Mouse (Mus musculus) 3134 (cell line): Measurements from ENCODE around the gene Gsdme.

Experiments
- DNase-seq: peaks from one replicate; pipeline ENCODE4 v3.0.0-alpha.2; 2011; ENCODE audit warnings: low spot score; ENCODE audit not compliant: insufficient read length; ENCODE audit errors: extremely low read depth

Gsdme gene

DNA sequence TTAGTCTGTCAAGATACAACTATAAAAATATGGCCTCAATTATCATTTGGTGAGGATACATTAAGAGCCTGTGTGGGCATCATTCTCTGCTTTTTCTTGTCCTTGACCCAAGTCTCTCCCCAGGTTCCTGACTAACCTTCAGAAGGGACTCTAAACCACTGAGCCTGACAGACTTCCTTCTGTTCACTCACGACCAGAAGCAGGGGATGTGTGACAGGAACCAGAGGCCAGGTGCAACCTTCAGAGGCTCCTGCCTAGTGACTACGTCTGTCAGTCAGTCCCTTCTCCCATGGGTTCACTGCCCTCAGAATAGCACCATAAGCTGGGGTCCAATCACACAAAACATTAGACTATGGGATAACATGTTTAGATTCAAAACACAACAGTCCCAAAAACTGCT is 16.3 kb downstream of the Gsdme start:
- no peak for DNase-seq

DNA sequence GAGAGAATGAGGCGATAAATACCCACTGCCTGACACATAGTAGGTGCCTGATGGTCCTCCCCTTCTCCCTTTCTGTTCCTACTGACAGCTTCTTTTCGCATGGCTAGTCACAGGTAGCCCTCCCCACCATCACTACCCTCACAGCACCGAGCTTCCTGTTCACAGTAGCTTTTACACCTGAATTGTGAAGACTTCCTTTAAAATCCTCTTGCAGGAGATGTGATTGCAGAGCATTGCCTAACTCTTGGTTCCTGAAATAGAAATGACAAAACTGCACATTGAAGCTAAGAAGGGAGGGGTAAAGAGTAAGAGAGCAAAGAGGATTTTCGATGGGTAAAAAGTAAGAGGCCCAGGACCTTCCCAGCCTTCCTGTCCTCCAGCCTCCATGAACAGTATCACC is 18.7 kb downstream of the Gsdme start:
- DNase-seq: no peak

- DNase-seq: no peak
These were observed 19.5 kb downstream of the Gsdme start for GRCm38 (mm10) chr6:50244126-50244525.

- DNase-seq: no peak
These were observed 23.2 kb downstream of the Gsdme start for GRCm38 (mm10) chr6:50240437-50240836.

DNA sequence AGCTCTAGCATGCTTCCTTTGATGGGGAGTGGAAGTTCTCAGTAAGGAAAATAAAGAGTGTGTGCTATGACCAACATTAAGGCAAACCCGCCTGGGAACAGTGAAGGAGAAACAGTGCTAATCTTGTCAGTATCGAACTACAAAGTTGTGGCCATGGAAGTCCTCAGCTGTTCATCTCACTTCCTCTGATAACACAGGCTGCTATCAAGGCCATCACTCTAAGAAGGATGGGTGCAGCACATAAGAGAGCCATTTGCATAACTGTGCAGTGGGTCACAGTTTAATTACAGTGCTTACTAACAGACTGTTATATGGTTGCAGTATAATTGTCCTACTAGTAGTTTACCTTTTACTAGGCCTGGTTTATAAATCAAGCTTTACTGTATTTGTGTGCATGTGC is 23.8 kb downstream of the Gsdme start:
- DNase-seq: no peak

DNA sequence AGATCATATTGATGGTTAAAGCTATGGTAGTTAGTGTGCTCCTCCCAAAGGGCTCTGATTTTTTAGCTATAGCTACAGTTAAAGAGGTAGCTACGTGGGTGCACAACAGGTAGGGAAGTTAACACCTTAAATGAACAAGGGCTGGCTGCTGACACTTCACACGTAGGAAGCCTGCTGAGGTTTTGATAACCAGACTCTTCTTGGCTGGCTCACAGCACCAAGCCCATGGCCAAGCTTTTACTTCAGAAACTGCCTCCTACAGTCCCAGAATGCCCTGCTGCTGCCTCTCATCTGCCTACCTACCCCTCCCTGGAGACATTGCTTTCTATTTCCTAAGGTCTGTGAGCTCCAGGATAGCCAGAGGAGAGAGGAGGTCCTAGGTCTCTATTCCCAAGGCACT is 25.7 kb downstream of the Gsdme start:
- no peak for DNase-seq

GRCm38 (mm10) chr6:50232984-50233383 is 30.7 kb downstream of the Gsdme start:
- DNase-seq: no peak

- no peak for DNase-seq
These were observed 32.4 kb downstream of the Gsdme start for GRCm38 (mm10) chr6:50231288-50231687.

GRCm38 (mm10) chr6:50228180-50228579 is 35.5 kb downstream of the Gsdme start:
- DNase-seq: no peak

GRCm38 (mm10) chr6:50225232-50225631 is 38.4 kb downstream of the Gsdme start:
- peak; percentile 47 for DNase-seq

DNA sequence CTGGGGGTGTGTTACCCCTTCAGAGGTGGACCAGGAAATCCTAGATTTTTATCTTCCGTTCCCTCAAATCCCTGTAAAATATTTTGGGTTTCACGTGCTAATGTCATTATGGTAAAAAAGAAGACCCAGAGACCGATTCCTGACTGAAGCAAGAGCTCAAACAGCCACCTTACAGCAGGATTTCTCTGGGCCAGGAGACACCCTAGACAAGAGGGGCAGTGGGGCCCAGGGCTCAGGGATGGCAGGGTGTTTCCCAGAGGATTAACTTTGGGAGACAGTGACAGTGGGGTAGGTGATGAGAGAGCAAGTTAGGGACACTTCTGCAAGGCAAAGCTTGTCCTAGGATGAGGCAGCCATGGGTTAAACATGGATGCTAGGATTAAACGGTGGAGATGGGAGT is 40.1 kb downstream of the Gsdme start:
- no peak for DNase-seq

- DNase-seq: no peak
These were observed 40.7 kb downstream of the Gsdme start for GRCm38 (mm10) chr6:50222986-50223385.

- DNase-seq: no peak
These were observed 41.3 kb downstream of the Gsdme start for GRCm38 (mm10) chr6:50222351-50222750.

DNA sequence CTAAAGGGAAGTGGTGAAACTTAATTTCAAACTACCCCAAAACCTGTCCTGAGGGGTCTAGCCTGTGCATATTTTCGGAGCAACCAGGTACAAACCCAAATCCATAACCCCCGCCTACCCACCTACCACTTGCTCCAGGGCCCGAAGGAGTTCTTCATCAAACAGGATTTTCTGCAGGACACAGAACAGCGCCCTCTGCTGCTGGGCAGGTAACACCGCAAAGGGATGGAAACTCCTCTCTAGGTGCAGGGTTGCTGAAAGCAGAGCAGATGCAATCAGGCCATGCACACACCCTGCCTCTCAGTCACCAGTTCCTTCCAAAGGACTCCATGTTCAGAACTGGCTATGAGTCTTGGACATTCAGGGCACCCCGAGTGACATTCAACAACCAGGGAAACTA is 42.8 kb downstream of the Gsdme start:
- no peak for DNase-seq

DNA sequence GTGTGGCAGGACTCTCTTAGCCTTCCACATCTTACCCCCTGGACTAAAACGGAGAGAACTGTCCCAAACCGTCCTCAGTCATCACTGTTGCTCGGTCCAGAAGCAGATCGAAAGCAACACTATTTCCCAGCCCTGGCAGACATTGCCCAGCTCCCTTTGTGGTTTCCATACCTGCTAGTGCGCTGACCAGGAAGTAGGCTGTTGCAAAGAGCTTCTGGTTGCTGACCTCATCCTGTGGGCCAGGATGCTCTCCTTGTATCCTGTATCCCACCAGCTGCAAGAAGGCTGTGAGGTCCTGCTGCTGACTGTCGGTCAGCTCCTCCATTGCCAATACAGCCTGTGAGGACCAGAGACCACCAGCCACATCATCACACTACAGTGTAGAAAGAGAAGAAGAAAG is 44.6 kb downstream of the Gsdme start:
- DNase-seq: no peak

DNA sequence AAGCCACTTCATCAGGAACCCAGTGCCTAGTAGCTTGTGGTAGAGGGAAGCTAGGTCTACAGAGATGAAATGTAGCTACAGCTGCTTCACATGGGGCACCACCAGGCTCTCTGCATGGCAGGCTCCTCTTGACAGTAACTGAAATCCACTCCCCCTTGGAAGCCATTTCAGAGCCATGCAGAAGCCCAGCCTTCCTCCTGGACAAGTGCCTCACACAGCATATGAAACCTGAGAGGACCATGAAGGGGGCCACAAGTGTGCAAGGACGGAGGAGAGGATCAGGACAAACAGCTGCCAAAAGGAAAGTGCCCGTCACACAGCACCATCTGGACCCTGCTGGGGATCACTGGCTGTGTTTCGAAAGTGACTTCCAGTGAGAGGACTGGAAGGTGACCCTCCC is 45.0 kb downstream of the Gsdme start:
- DNase-seq: no peak

DNA sequence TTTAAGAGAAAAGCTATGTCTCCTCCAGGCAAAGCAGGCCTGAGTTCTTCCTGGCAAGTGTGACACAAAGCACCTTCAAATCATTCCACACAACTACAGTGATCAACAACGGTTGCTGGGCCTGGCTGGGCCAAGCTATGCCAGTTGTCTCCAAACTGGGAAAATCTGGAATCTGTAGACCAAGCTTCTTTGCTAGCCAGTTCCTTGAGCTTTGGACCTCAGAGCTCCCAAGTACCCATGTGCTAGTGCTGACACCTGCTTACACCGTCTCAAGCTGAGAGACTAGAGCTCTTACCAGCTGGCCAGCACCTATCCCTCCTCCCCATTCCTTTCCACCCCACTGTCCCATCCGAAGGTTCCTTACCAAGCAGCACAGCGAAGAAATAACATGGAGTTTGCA is 47.7 kb downstream of the Gsdme start:
- DNase-seq: no peak

DNA sequence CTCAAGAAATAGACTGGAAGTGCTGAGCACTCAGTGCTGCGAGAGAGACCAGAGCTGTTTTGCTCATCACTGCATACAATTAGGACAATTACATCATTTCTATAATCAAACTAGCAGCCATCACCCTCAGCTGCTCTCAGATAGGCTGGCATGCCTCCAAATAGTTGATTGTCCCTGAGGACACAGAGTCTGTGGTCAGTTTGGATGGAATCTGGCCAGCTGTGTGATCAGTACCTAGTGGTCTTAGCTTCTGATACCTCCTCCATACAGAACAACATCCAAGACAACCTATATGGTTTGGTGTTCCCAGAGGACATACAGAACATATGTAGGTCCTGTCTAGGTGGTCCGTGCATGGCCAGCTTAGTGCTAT is 48.3 kb downstream of the Gsdme start:
- no peak for DNase-seq

GRCm38 (mm10) chr6:50214711-50215372 is 48.8 kb downstream of the Gsdme start:
- no peak for DNase-seq

DNA sequence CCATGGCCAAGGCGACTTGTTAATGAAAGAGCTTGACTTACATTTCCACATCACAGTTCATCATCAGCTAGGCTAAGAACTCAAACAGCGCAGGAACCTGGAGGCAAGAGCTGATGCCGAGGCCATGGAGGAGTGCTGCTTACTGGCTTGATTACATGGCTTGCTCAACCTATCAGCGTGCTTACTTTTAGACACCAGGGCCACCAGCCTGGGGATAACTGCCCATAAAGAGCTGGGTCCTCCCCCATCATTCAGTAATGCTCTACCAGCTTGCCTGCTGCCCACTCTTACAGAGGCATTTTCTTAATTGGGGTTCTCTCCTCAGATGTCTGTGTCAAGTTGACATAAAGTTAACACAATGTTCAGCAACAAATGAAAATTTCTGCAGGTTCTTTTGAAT is 58.6 kb downstream of the Gsdme start:
- no peak for DNase-seq

DNA sequence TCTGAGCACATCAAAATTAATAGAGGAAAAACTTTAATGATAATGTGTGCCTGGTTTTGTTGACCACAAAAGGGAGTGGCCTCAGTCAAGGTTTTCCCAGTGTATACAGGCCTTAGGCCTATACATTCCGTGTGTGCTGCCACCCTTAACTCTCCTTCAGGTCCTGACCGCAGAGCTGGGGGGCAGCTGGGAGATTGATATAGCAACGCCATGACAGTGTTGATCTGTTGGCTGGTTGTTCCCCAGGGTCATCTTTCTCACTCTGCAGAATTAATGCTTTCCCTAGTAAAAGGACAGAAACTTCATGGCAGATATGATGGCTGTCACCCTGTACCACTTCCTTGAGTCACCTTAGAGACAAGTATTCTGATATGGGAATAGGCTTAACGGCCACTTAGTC is 59.3 kb downstream of the Gsdme start:
- no peak for DNase-seq

GRCm38 (mm10) chr6:50193851-50194250 is 69.8 kb downstream of the Gsdme start:
- no peak for DNase-seq

- no peak for DNase-seq
These were observed 70.8 kb downstream of the Gsdme start for GRCm38 (mm10) chr6:50192822-50193221.
